Mouse (Mus musculus) neural tube, embryonic 12.5 days (tissue): Measurements from ENCODE around the gene 2700097O09Rik. TPM values are rescaled to one million over a fixed set of nuclear protein-coding genes. Genes with fewer than 3 reads are reported as not detected.

Source experiments
- ATAC-seq: fragments of 200-750 bp; cut with Nextera tagmentation; 2 replicates; pipeline ENCODE4 v1.8.0; 2017; ENCODE audit warnings: low read depth, mild to moderate bottlenecking, moderate TSS enrichment, moderate library complexity; ENCODE audit not compliant: low FRiP score
- H3K27ac ChIP-seq: fragments of 300-500 bp; sonication (generic); 2 replicates; pipeline ENCODE4 v1.5.1; 2016
- H3K27me3 ChIP-seq: fragments of 300-500 bp; sonication (generic); replicated peaks from 2 replicates; pipeline ENCODE4 v1.6.1; 2016; ENCODE audit warnings: mild to moderate bottlenecking
- H3K36me3 ChIP-seq: fragments of 300-500 bp; sonication (generic); 2 replicates; pipeline ENCODE4 v1.6.1; 2016; ENCODE audit warnings: mild to moderate bottlenecking
- H3K4me1 ChIP-seq: fragments of 300-500 bp; sonication (generic); 2 replicates; pipeline ENCODE4 v1.6.1; 2016
- H3K4me2 ChIP-seq: fragments of 300-500 bp; sonication (generic); replicated peaks from 2 replicates; pipeline ENCODE4 v1.6.1; 2016; ENCODE audit warnings: mild to moderate bottlenecking
- H3K4me3 ChIP-seq: fragments of 300-500 bp; sonication (generic); 2 replicates; pipeline ENCODE4 v1.5.1; 2016
- H3K9ac ChIP-seq: fragments of 300-500 bp; sonication (generic); 2 replicates; pipeline ENCODE4 v1.6.1; 2016; ENCODE audit warnings: mild to moderate bottlenecking
- H3K9me3 ChIP-seq: fragments of 300-500 bp; sonication (generic); 2 replicates; pipeline ENCODE4 v1.6.1; 2016; ENCODE audit warnings: mild to moderate bottlenecking
- WGBS: fragments of 180-500 bp; shearing (Covaris S2); methylation state at CpG from one replicate; pipeline ENCODE4 v1.1.7; 2016; 5-methylcytosine and 5-hydroxymethylcytosine counted together
- polyA plus RNA-seq: library from polyadenylated mRNA; unstranded; fragments of >200 nt; fragmentation: Nextera tagmentation; extraction: Ambion mirVana; gene quantifications from 2 replicates; pipeline ENCODE4 v1.2.1, GENCODE M21; 2016

2700097O09Rik gene
- polyA plus RNA-seq, 1 experiment from 2014 or later, result 32.5 TPM

DNA sequence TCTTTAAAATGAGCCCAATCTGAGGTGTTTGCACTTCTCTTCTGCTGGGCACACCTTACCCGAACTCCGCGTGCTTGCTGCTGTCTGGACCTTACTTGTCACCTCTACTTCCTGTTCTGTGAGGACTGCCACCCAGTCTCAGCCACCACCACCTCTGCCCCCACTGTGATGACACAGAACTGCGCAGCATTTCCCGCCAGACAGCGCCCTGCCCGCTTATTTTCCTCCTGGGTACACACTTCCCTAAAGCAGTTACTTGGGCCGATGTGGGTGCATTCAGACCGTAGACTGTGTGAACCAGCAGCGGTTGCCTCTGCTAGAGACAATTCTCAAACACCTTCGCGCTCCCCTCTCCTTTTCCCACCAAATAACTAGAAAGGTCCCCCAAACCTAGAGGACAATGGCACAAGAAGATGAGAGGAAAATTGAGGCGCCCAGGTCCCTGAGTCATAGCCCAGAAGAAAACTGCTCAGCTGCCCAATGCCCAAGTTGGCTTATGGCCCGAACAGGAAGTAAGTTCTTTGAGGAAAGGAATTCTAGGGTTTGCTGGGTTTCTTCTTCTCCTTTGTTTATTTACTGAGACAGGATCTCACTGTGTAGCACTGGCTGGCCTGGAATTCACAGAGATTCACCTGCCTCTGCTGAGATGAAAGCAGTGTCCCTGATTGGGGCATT, 80.8 kb downstream of the 2700097O09Rik start:
- H3K9ac ChIP-seq, result no peak overlapping the region
- ATAC-seq, result no peak
- H3K36me3 ChIP-seq, result no peaks in the 10 kb centered on the region
- H3K4me3 ChIP-seq, result no peak overlapping the region
- H3K27ac ChIP-seq, result no peak overlapping the region
- H3K4me1 ChIP-seq, result no peaks in the 10 kb centered on the region
- H3K4me2 ChIP-seq, result no peak overlapping the region
- 85% methylated on average over 14 of the region's 14 CpGs for WGBS
- no peaks in the 10 kb centered on the region for H3K9me3 ChIP-seq
- H3K27me3 ChIP-seq, result no peaks in the 10 kb centered on the region

GRCm38 (mm10) chr12:54998411-54998810, 81.5 kb downstream of the 2700097O09Rik start:
- WGBS, result 79% methylated on average over 5 of the region's 5 CpGs
- no peak overlapping the region for H3K27ac ChIP-seq

GRCm38 (mm10) chr12:54996979-54997474, 82.9 kb downstream of the 2700097O09Rik start:
- Histone ChIP-seq H3K27me3 (no peaks in the 10 kb centered on the region), H3K4me2 (no peak overlapping the region), H3K4me1 (no peaks in the 10 kb centered on the region), H3K4me3 (no peak overlapping the region), H3K9me3 (no peaks in the 10 kb centered on the region), H3K27ac (no peak overlapping the region), H3K36me3 (no peaks in the 10 kb centered on the region), H3K9ac (no peak overlapping the region)
- 83% methylated on average over 6 of the region's 6 CpGs for WGBS
- no peak for ATAC-seq

More at GRCm38 (mm10) chr12:54998411-54998810, 81.5 kb downstream of the 2700097O09Rik start:
- no peak for ATAC-seq
- H3K4me3 ChIP-seq, result no peak overlapping the region
- no peak overlapping the region for H3K4me2 ChIP-seq
- H3K36me3 ChIP-seq, result no peaks in the 10 kb centered on the region
- H3K9ac ChIP-seq, result no peak overlapping the region
- no peaks in the 10 kb centered on the region for H3K9me3 ChIP-seq
- no peaks in the 10 kb centered on the region for H3K4me1 ChIP-seq
- no peaks in the 10 kb centered on the region for H3K27me3 ChIP-seq

DNA sequence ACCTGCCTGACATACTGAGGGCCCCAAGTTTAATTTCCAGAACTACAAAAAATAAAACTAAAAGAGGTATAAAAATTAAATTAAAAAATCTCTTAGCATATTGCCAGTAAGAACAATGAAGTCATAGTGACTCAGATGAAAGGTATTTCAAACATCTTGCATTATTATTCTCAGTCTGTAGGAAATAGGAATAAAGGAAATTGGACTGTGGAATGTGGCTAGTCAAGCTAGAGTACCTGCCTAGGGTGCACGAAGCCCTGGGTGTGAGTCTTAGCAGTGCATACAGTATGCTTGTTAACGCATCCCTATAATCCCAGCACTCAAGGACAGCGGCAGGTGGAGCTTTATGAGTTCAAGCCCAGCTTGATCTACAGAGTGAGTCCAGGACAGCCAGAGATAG, 83.9 kb downstream of the 2700097O09Rik start:
- Histone ChIP-seq H3K9me3 (no peaks in the 10 kb centered on the region), H3K27me3 (no peaks in the 10 kb centered on the region), H3K9ac (no peak overlapping the region), H3K4me1 (no peaks in the 10 kb centered on the region), H3K4me3 (no peak overlapping the region), H3K4me2 (no peak overlapping the region), H3K36me3 (no peaks in the 10 kb centered on the region), H3K27ac (no peak overlapping the region)
- WGBS, result 71% methylated on average over 3 of the region's 3 CpGs
- ATAC-seq, result no peak

Other genes starting within 250 kb of the 2700097O09Rik start
- gene Cfl2, start 217.2 kb downstream of the 2700097O09Rik start, polyA plus RNA-seq, result 307 and 337 TPM in 2 replicates
- gene Gm20403, start 93.6 kb downstream of the 2700097O09Rik start, polyA plus RNA-seq, result not detected in 2 replicates
- gene Baz1a, start 65.8 kb downstream of the 2700097O09Rik start, polyA plus RNA-seq, result 28.6 and 33.5 TPM in 2 replicates
- 157 and 175 TPM in 2 replicates for gene Srp54a, start 152 bp upstream of the 2700097O09Rik start, polyA plus RNA-seq
- 22.3 and 28.5 TPM in 2 replicates for gene Fam177a, start 44.4 kb upstream of the 2700097O09Rik start, polyA plus RNA-seq
- gene Srp54b, start 75.0 kb upstream of the 2700097O09Rik start, polyA plus RNA-seq, result 58.2 and 65.5 TPM in 2 replicates
- 2.5 TPM in 1 of 2 replicates, not detected in the other for gene 1700047I17Rik2, start 119.5 kb upstream of the 2700097O09Rik start, polyA plus RNA-seq
- gene Srp54c, start 150.1 kb upstream of the 2700097O09Rik start, polyA plus RNA-seq, result 70.2 and 81.4 TPM in 2 replicates
- gene 1110008L16Rik, start 219.5 kb upstream of the 2700097O09Rik start, polyA plus RNA-seq, result 10.0 and 12.5 TPM in 2 replicates
- gene Ppp2r3c, start 222.9 kb upstream of the 2700097O09Rik start, polyA plus RNA-seq, result 29.6 and 30.5 TPM in 2 replicates